Mouse (Mus musculus) embryonic fibroblast, embryonic 13.5 days (primary cell): Measurements from ENCODE around the gene Mbd3l2.

Source experiments
- CTCF ChIP-seq: IDR thresholded peaks from 2 replicates; pipeline ENCODE4 v1.5.1; 2011; ENCODE audit warnings: mild to moderate bottlenecking, control low read depth, low read length, moderate library complexity, borderline replicate concordance; ENCODE audit not compliant: insufficient read depth
- POLR2A ChIP-seq: IDR thresholded peaks from 2 replicates; pipeline ENCODE4 v1.6.1; 2011; ENCODE audit warnings: low read depth, mild to moderate bottlenecking, control low read depth, low read length, moderate library complexity

- TF ChIP-seq POLR2A: no peak
- TF ChIP-seq CTCF: no peak
Measured at GRCm38 (mm10) chr9:18467350-18467749, 36.9 kb downstream of the Mbd3l2 start.
